Mouse (Mus musculus): Measurements from ENCODE around the gene Nr3c2.

DNA sequence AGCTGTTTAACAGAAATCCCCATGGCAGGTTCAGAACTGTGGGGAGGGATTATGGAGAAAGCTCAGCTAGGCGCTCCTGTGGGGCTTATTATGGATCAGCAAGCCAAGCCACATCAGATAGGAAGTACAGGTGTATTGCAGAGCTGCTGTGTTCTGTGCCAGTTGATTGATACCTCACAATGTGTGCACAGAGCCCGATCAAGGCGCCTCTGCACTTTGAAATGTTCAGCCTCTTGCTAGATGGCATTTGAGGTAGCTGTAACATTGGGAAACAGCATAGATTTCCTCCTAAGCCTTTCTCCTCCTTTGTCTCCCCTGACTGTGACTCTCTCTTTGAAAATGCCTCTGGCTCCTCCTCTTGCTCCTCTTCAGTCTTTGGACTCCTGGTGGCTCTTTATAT is 112.7 kb downstream of the Nr3c2 start:
- TF ChIP-seq CTCF (IDR thresholded peaks at IDR 0.05; ENCODE audit: low read depth) (no peak), EP300 (optimal IDR thresholded peaks at IDR 0.05) (no peak)
